Mouse (Mus musculus) liver, postnatal 0 days (tissue): Measurements from ENCODE around the gene Nrxn2.

Experiments
- CTCF ChIP-seq: sonication (generic); IDR thresholded peaks from 2 replicates; pipeline ENCODE4 v1.5.1; 2016; ENCODE audit warnings: antibody characterized with exemption, low read depth
- EP300 ChIP-seq: IDR thresholded peaks from 2 replicates; pipeline ENCODE4 v1.6.1; 2016; ENCODE audit warnings: antibody characterized with exemption, low read depth, mild to moderate bottlenecking

DNA sequence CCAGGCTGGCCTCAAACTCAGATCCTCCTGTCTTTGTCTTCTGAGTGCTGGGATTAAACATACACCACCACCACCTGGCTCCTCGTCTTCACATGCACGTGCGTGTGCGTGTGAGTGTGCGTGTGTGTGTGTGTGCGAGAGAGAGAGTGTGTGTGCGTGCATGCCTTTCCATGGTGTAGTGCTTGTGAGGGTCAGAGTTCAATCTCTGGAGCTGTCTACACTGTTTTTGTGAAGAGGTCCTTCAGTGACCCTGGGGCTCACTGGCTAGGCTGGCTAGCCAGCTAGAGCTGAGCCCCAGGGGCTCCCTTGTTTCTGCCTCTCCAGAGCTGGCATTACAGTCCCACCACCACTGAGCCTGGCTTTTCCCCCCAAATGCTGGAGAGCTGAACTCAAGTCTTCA is 123.0 kb downstream of the Nrxn2 start:
- TF ChIP-seq CTCF = no peak
- no peak for TF ChIP-seq EP300
